Mouse (Mus musculus): ENCODE results near the gene Kif7.

Kif7 gene

GRCm38 (mm10) chr7:79715187-79715981 is at the start of gene Kif7:
Kif7 (minus strand) TSS chr7:79715720.
- DNase-seq: peak; percentile 70

- DNase-seq: no peak
Measured at GRCm38 (mm10) chr7:79762106-79762505, 46.6 kb upstream of the Kif7 start.

DNA sequence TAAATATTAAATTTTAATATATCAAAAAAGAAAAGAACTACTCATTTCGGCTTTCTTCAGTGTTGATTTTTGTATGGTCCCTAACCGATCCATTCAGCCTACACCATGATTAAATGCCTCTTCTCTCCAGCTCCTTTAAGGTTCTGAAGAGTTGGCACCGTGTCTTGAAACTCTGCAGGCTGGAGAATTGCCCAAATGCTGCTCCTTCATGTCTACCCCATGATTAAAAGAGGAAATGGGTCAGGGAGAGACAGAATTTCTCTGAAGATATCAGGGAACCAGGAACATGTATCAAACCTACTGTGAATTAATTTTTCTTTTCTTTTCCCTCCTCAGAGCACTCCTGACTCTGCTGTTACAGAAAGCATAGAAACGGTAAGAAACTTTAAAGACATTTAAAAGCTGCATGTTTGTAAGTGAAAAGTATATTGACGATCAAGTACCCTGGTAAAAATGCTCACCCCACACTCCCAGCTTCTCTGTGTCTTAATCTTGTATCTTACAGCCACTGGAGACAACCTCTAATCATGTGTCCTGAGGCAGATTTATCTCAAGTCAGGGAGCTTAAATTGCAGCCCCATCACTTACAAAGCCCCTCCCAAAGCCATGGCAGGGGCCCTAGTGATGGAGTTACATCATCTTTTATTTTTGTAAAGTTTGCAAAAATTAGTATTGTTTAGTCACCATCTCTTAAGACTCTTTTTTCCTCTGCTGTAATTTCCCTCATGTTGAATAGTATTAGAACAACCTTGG is 45.8 kb upstream of the Kif7 start:
- DNase-seq: no peak

- DNase-seq: no peak
Measured at GRCm38 (mm10) chr7:79759766-79760165, 44.2 kb upstream of the Kif7 start.

DNA sequence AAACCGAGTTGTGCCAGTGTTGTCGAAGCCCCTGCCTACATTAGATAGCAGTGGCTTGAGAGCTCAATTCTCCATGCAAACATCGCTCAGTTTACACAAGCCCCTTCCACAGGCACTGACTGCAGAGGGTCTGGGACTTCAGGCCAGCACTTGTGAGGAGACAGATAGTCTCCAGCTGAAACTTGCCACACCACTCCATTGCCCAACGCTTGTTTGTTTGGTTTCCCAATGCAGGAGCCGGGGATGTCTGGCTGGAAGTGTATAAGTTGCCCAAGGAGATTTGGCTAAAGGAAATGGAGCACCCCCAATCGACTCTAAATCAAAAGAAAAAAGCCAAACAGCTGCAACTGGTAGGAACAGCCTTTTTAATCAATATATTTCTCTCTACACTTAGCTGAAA is 42.7 kb upstream of the Kif7 start:
- no peak for DNase-seq

- no peak for DNase-seq
Measured at GRCm38 (mm10) chr7:79756334-79756733, 40.8 kb upstream of the Kif7 start.

DNA sequence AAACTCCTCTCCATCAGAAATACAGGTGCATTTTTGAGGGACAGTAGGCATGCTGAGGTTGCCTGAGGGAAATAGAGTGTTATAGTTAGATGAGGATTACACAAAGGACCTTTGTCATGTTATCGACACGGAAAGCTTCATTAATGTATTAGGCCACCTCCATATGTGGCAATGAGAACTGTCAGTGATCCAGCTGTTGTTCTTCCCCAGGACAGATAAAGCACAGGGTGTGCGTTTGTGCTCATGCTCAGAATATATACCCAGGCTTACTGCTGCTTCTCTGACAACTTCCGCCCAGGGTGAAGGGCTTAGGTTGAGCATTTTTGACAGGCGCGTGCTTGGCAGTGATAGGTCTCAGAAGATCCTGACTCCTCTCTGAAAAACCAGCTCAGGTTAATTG is 34.0 kb upstream of the Kif7 start:
- no peak for DNase-seq

DNA sequence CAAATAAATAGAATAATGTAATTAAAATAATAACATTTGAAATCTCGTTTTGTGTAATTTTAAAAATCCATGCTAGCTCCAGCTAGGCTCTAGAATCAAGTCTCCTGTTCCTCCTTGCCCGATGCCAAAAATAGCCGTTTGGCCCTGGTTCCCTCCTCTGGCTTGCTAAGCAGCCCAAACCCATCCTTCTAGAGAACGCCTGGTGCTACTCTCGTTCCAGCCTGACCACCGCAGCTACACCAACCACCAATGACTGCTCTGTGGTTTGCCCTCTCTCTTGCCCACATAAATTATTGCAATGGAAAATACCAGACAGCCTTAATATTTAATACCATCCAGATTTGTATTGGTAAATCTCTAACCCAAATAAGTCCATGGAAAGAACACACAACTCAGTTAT is 32.1 kb upstream of the Kif7 start:
- DNase-seq: no peak

- DNase-seq: no peak
Measured at GRCm38 (mm10) chr7:79744585-79744984, 29.1 kb upstream of the Kif7 start.

GRCm38 (mm10) chr7:79744051-79744450 is 28.5 kb upstream of the Kif7 start:
- DNase-seq: no peak

DNA sequence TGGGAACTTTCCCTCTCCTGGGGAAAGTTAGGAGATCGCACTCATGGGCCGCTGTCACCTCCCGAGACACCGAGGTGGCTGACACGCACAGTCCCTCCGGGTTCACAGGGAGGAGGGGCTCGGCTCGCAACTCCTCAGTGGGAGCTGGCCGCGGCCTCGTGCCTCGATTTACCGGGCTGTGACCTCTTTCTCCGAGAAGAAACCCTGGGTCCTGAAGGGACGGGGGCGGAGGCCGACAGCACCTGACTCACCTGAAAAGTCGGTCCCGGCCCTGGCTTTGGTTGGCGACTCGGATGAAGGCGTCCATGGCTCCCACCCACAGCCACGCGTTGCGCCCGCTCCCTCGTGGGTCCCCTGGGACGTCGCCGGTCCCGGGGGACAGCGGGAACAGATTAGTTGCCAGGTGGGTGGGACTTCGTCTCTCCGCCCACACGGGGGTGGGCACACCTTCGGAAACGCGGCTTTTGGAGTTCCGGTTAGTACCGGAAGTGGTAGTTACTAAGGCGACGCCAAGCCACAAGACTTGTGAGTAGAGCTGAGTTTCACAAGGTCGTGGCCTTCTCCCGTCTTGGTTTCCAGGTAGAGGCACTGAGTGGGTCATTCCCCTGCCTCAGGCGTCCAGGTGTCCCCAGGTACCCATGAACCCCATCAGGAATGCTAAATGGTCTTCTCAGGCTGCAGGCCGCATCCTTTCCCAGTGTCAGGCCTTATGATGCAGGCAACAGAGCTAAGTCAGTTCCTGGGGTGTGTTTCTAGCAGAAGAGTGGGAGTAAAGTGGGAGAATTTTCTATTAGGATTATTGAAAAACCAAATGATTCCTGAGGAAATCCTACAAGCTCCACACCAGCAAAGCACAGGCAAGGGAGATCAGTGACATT is 27.4 kb upstream of the Kif7 start, which contains the start of the genes Pex11a and Wdr93:
Gene Pex11a, minus strand, starts transcription at position 473 of the 878 bp plus-strand sequence.
Gene Wdr93, plus strand, starts transcription at position 505 of the 878 bp plus-strand sequence.
- DNase-seq: peak; percentile 92

DNA sequence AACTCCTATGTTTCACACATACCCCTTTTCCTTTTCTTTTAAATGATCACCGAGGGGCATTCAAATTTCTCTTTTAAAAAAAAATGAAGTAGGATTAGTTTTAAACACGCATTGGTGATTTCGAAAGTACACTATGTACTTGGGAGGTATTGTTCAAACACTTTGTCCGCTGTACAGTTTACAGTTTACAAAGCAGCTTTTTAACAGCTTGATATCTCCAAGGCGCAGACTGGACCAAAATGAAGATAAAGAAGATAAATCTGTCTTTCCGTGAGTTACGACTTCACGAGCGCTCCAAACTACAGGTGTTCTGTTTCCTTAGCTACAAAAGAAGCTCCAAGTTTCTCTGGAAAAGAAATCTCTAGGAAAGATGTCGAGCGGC is 26.7 kb upstream of the Kif7 start:
- DNase-seq: no peak

DNA sequence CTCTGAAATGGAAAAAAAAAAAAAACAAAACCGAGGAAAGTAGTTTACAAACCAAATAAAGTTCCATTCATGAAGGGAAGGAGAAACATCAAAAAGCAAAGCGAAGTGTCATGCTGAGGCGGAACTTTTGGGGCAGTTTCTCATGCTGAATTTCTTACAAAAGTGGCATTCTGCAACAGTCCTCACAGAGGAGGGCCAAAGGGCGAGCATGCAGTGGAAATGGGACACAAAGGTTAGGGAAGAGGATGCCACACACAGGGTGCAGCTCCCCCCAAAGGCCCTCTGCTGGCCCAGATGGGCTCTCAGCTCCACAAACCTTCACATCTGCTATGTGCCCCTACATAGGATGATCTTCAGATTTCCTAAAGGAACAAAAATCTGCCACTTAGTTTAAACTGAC is 24.8 kb upstream of the Kif7 start:
- DNase-seq: peak; percentile 42

- no peak for DNase-seq
Measured at GRCm38 (mm10) chr7:79738913-79739312, 23.4 kb upstream of the Kif7 start.

DNA sequence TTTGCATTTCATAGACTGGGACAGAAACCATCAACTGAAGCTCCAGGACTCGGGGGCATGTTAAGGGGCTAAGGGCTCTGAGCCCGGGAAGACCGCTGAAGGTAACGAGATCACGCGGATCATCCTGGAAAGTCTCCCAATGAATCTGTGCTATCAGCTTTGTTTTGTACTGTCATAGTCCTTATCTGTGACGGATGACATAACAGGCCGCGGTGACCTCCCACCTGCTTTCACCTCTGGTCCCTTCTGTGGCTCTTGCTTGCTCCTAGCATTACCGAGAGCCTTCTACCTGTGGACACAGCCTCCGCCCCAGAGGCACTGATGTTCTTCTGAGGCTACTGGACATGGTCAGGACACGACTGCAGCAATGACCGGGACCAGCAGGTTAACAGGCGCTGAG is 21.0 kb upstream of the Kif7 start:
- DNase-seq: no peak

GRCm38 (mm10) chr7:79734563-79734962 is 19.0 kb upstream of the Kif7 start:
- peak; percentile 98 for DNase-seq

GRCm38 (mm10) chr7:79732622-79733021 is 17.1 kb upstream of the Kif7 start, which contains the start of gene Plin1:
Plin1 (minus strand) TSS chr7:79732903.
- no peak for DNase-seq

GRCm38 (mm10) chr7:79731438-79731837 is 15.9 kb upstream of the Kif7 start:
- DNase-seq: no peak

DNA sequence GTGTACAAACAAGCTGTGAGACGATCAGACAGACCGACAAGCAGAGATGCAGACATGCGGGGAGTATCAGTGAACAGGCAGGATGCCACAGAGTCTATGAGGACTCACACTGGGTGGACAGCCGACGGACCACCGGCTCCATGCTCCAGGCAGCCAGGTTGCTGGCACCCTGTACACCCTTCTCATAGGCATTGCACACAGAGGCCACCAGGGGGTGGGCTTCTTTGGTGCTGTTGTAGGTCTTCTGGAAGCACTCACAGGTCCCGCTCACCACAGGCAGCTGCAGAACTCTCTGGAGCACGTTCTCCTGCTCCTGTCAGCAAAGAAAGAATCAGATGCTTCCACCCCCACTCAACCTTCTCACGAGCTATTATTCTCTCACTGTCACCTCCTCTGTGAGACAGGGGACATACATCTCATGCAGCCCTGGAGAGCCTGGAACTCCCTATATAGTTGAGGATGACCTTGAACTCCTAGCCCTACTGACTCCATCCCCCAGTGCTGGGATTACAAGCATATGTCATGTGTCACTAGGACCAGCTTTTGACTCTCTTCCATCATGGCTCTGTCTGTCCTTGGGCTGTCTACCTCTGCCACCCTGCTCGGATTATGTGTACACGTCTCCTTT is 14.3 kb upstream of the Kif7 start:
- DNase-seq: no peak

DNA sequence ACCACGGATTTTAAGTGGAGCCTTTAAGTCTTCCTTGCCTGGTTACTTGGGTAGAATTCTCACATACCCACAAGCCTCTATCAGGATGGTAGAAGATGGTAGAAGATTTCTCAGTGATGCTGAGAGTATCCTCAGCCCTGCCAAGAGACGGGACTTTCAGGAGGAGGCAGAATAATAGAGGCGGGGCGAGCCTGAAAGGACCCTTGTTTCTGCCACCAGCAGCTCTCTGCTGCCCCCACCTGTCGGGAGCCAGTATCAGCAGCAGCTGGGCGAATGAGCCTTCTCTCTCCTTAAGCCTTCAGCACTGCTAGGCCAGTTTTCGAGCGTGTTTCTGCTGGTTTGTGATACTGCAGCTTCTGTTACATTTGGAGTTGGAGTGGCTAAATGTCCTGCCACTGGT is 13.6 kb upstream of the Kif7 start:
- DNase-seq: peak; percentile 64

DNA sequence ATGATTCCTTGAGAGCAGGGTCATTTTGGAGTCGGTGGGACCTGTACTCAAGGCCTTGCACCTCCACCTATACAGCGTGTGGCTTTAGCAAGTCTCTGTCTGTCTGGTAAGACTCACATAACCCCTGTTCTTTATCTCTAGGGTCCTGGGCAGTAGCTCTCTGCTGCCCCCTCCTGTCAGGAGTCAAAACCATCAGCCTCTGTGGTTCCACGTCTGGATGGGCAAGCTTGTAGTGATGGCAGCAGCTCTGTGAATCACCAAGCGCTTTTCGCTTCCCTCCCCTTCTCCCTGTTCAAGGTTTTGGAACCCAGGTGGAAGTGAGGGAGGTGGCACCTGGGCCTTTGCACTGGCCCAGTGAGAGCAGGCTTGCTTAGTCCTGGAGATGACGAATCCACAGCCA is 12.7 kb upstream of the Kif7 start:
- peak; percentile 74 for DNase-seq

DNA sequence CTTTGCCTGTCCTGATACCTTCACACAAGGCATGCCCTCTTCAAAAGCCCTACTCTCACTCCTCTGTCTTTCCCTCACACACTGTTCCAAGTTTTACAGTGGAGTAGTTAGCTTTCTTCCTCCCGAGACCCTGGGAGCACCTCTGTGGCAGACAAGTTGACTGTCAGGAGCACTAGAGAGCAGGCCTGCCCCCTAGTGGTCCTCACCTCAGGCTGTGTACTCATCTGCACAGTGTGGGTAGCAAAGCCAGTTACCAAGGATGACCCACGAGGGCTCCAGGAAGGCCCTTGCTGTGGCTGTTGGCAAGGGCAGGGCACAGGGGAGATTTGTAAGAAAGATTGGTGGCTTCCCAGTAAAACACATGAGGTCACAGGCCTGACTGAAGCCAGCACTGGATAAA is 11.6 kb upstream of the Kif7 start:
- peak; percentile 68 for DNase-seq

Measured in kidney, adult 9 months (tissue).